Comparison of ENCODE assay signal across 7 mouse cellular contexts in the genomic region with DNA sequence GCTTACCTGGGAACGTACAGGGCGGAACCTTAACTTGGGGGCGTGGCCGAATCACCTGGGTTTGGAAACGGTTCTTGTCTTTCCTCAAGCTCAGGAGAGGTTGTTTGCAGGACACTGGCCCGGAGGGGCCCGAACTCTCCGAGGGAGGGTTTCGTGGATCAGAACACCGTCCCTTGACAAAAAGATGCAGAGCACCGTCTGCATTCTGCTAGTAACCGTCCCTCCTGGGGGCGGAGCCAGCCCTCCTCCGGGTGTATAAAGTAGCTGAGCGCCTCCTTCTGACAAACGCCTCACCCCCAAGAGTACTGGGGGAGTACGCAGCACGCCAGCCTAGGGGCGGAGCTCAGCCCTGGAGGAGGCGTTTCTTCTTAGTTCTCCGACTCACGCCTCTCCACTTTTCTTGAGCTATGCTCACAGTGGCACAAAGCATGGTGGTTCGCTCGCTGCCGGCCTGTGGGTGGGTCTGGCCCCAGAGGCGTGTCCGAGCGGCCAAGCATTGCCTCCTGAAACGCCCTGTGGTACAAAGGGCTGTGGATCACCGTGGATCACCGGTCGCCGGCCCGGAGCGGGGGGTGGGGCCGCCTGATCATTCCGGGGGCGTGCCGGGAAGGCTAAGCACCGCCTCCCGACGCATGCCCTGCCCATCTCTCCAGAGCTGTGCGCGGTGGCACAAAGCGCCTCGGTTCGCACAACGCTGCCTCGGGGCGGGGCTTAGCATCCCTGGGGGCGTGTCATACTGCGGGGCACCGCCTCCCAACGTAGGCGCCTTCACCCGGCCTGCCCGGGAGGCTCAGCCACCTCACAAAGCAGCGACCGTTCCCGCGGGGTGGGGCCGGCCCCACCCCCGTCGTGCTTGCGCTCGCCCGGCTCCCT. TPM values are rescaled to one million over a fixed set of nuclear protein-coding genes. Genes with fewer than 3 reads are reported as not detected.
DNase-seq lines count a peak whose midpoint lies in the region; ATAC-seq lines count a peak whose summit lies in the region.

No protein-coding gene starts in this region.

- peaks cover 14% of the 10 kb centered on the region for H3K36me3 ChIP-seq in embryonic facial prominence, embryonic 12.5 days
- H3K36me3 ChIP-seq in limb, embryonic 11.5 days (ENCODE audit: control insufficient read depth, insufficient read depth, low read length), result no peaks in the 10 kb centered on the region
- H3K36me3 ChIP-seq in midbrain, embryonic 14.5 days (ENCODE audit: control insufficient read depth, insufficient read depth, low read length), result peaks cover 8% of the 10 kb centered on the region

- H3K27ac ChIP-seq in embryonic facial prominence, embryonic 12.5 days, result peak overlapping the region; percentile 99
- H3K27ac ChIP-seq in limb, embryonic 11.5 days (replicated peaks; ENCODE audit: low read depth, low read length), result peak overlapping the region; percentile 98
- peak overlapping the region; percentile 98 for H3K27ac ChIP-seq in midbrain, embryonic 14.5 days (replicated peaks; ENCODE audit: low read depth, low read length)

- no peaks in the 10 kb centered on the region for H3K27me3 ChIP-seq in embryonic facial prominence, embryonic 12.5 days
- H3K27me3 ChIP-seq in limb, embryonic 11.5 days (ENCODE audit: control insufficient read depth, insufficient read depth, low read length), result no peaks in the 10 kb centered on the region
- H3K27me3 ChIP-seq in midbrain, embryonic 14.5 days (ENCODE audit: control insufficient read depth, insufficient read depth, low read length), result no peaks in the 10 kb centered on the region

- no peaks in the 10 kb centered on the region for H3K9me3 ChIP-seq in embryonic facial prominence, embryonic 12.5 days
- no peaks in the 10 kb centered on the region for H3K9me3 ChIP-seq in limb, embryonic 11.5 days (ENCODE audit: control insufficient read depth, low read length)
- no peaks in the 10 kb centered on the region for H3K9me3 ChIP-seq in midbrain, embryonic 14.5 days (ENCODE audit: control insufficient read depth, low read length)

- under 1% methylated on average over 55 of the region's 67 CpGs for WGBS in embryonic facial prominence, embryonic 12.5 days
- WGBS in limb, embryonic 11.5 days, result under 1% methylated on average over 67 of the region's 67 CpGs
- under 1% methylated on average over 66 of the region's 67 CpGs for WGBS in midbrain, embryonic 14.5 days

- peaks cover 19% of the 10 kb centered on the region for H3K4me1 ChIP-seq in embryonic facial prominence, embryonic 12.5 days
- peaks cover 13% of the 10 kb centered on the region; the same call in 1 of the 2 replicates for H3K4me1 ChIP-seq in limb, embryonic 11.5 days (ENCODE audit: control insufficient read depth, insufficient read depth, low read length)
- peaks cover 18% of the 10 kb centered on the region for H3K4me1 ChIP-seq in midbrain, embryonic 14.5 days (ENCODE audit: control insufficient read depth, insufficient read depth, low read length)

- peak overlapping the region; percentile 16 for H3K9ac ChIP-seq in embryonic facial prominence, embryonic 12.5 days
- H3K9ac ChIP-seq in limb, embryonic 11.5 days (ENCODE audit: low read length), result peak overlapping the region; percentile 69
- H3K9ac ChIP-seq in midbrain, embryonic 14.5 days (replicated peaks; ENCODE audit: low read length), result peak overlapping the region; percentile 94

- ATAC-seq in embryonic facial prominence, embryonic 12.5 days (ENCODE audit: insufficient number of reproducible peaks, insufficient read depth, low FRiP score, low TSS enrichment), result peak; percentile 95
- peak; percentile 94 for ATAC-seq in limb, embryonic 11.5 days (ENCODE audit: insufficient number of reproducible peaks, low FRiP score, low TSS enrichment, low read depth)
- ATAC-seq in midbrain, embryonic 14.5 days (ENCODE audit: low FRiP score, low TSS enrichment), result peak; percentile 95

- H3K4me2 ChIP-seq in embryonic facial prominence, embryonic 12.5 days (replicated peaks), result peak overlapping the region; percentile 53
- peak overlapping the region; percentile 57 for H3K4me2 ChIP-seq in limb, embryonic 11.5 days (ENCODE audit: low read depth, severe bottlenecking)
- peak overlapping the region; percentile 67 for H3K4me2 ChIP-seq in midbrain, embryonic 14.5 days (ENCODE audit: low read length)

- peak; percentile 100 for DNase-seq in adrenal gland, postnatal 25 days
- peak; percentile 100 for DNase-seq in heart, adult 11 months
- peak; percentile 100 for DNase-seq in kidney, adult 18-20 months
- peak; percentile 100 for DNase-seq in limb, embryonic 11.5 days (ENCODE audit: low spot score)
- DNase-seq in midbrain, embryonic 14.5 days, result peak; percentile 99
- DNase-seq in spleen, adult 18-20 months, result peak; percentile 99

- peak overlapping the region; percentile 77 for H3K4me3 ChIP-seq in embryonic facial prominence, embryonic 12.5 days
- peak overlapping the region; percentile 80 for H3K4me3 ChIP-seq in limb, embryonic 11.5 days (ENCODE audit: low read depth, low read length)
- H3K4me3 ChIP-seq in midbrain, embryonic 14.5 days (replicated peaks; ENCODE audit: low read depth, low read length), result peak overlapping the region; percentile 74

RNA-seq across cellular contexts. Expression of gene Carm1, which starts 0.5 kb away (rescaled TPM):
- total RNA-seq in adrenal gland, postnatal 25 days (2021), result 45.6 and 54.0 TPM in 2 replicates
- 79.5 and 86.8 TPM in 2 replicates for polyA plus RNA-seq in embryonic facial prominence, embryonic 12.5 days (2016; fragmentation: Nextera tagmentation; extraction: Ambion mirVana)
- polyA plus RNA-seq in limb, embryonic 11.5 days (2014; fragmentation: Nextera tagmentation; extraction: Ambion mirVana), result 78.9 and 93.7 TPM in 2 replicates
- 34.7 and 42.0 TPM in 2 replicates for polyA plus RNA-seq in midbrain, embryonic 14.5 days (2014; fragmentation: Nextera tagmentation; extraction: Ambion mirVana)

RNA-seq across cellular contexts. Expression of gene AB124611, which starts 20.2 kb away (rescaled TPM):
- total RNA-seq in adrenal gland, postnatal 25 days (2021), result 1.3 TPM in 1 of 2 replicates, not detected in the other
- 3.9 and 5.7 TPM in 2 replicates for polyA plus RNA-seq in embryonic facial prominence, embryonic 12.5 days (2016; fragmentation: Nextera tagmentation; extraction: Ambion mirVana)
- polyA plus RNA-seq in limb, embryonic 11.5 days (2014; fragmentation: Nextera tagmentation; extraction: Ambion mirVana), result 2.5 and 3.2 TPM in 2 replicates
- 1.0 and 1.8 TPM in 2 replicates for polyA plus RNA-seq in midbrain, embryonic 14.5 days (2014; fragmentation: Nextera tagmentation; extraction: Ambion mirVana)

RNA-seq across cellular contexts. Expression of gene Tmed1, which starts 36.1 kb away (rescaled TPM):
- 26.8 and 37.1 TPM in 2 replicates for total RNA-seq in adrenal gland, postnatal 25 days (2021)
- 113 and 115 TPM in 2 replicates for polyA plus RNA-seq in embryonic facial prominence, embryonic 12.5 days (2016; fragmentation: Nextera tagmentation; extraction: Ambion mirVana)
- polyA plus RNA-seq in limb, embryonic 11.5 days (2014; fragmentation: Nextera tagmentation; extraction: Ambion mirVana), result 97.0 and 99.6 TPM in 2 replicates
- polyA plus RNA-seq in midbrain, embryonic 14.5 days (2014; fragmentation: Nextera tagmentation; extraction: Ambion mirVana), result 48.0 and 50.2 TPM in 2 replicates

RNA-seq across cellular contexts. Expression of gene Timm29, which starts 46.4 kb away (rescaled TPM):
- 58.2 and 62.6 TPM in 2 replicates for total RNA-seq in adrenal gland, postnatal 25 days (2021)
- polyA plus RNA-seq in embryonic facial prominence, embryonic 12.5 days (2016; fragmentation: Nextera tagmentation; extraction: Ambion mirVana), result 40.6 and 41.8 TPM in 2 replicates
- polyA plus RNA-seq in limb, embryonic 11.5 days (2014; fragmentation: Nextera tagmentation; extraction: Ambion mirVana), result 44.1 and 44.9 TPM in 2 replicates
- 68.8 and 86.9 TPM in 2 replicates for polyA plus RNA-seq in midbrain, embryonic 14.5 days (2014; fragmentation: Nextera tagmentation; extraction: Ambion mirVana)

RNA-seq across cellular contexts. Expression of gene Yipf2, which starts 46.5 kb away (rescaled TPM):
- total RNA-seq in adrenal gland, postnatal 25 days (2021), result 27.5 and 40.2 TPM in 2 replicates
- polyA plus RNA-seq in embryonic facial prominence, embryonic 12.5 days (2016; fragmentation: Nextera tagmentation; extraction: Ambion mirVana), result 19.1 and 22.6 TPM in 2 replicates
- 14.0 and 18.0 TPM in 2 replicates for polyA plus RNA-seq in limb, embryonic 11.5 days (2014; fragmentation: Nextera tagmentation; extraction: Ambion mirVana)
- 19.4 and 20.5 TPM in 2 replicates for polyA plus RNA-seq in midbrain, embryonic 14.5 days (2014; fragmentation: Nextera tagmentation; extraction: Ambion mirVana)

Comparison
In these comparisons a context has a peak if more than half of its experiments do, and no peak if none do; other contexts are left out.
1. Peak in every context shown above with its lines: DNase-seq, ATAC-seq, H3K4me3 ChIP-seq and H3K27ac ChIP-seq.
2. H3K9ac ChIP-seq: peak in every context shown above with its lines; median percentile 94 in midbrain, embryonic 14.5 days; 69 in limb, embryonic 11.5 days; 16 in embryonic facial prominence, embryonic 12.5 days.